10 mouse cellular contexts compared by ENCODE assay signal in genomic region chr2:17942528-17943387, GRCm38 (mm10). TPM values are rescaled to one million over a fixed set of nuclear protein-coding genes. Genes with fewer than 3 reads are reported as not detected.
DNase-seq lines count a peak whose midpoint lies in the region; ATAC-seq and TF ChIP-seq lines count a peak whose summit lies in the region.
"Had no signal": no experiment of that assay in that cellular context is flagged by ENCODE, and none has a peak within 500 bp of the region (broad histone marks: within the 10 kb centered on the region; RNA-seq: fewer than 3 reads in every experiment).

No protein-coding gene starts in this region.

- no peaks in the 10 kb centered on the region for H3K36me3 ChIP-seq in kidney, adult 2 months (ENCODE audit: control insufficient read depth, insufficient read depth, low read length)
- no peaks in the 10 kb centered on the region for H3K36me3 ChIP-seq in kidney, embryonic 15.5 days

- H3K4me3 ChIP-seq in kidney, adult 2 months (ENCODE audit: insufficient read depth, low read depth, low read length) = no peak overlapping the region
- H3K4me3 ChIP-seq in kidney, embryonic 15.5 days (replicated peaks) = no peak overlapping the region

- no peaks in the 10 kb centered on the region for H3K4me1 ChIP-seq in kidney, adult 2 months (ENCODE audit: control insufficient read depth, insufficient read depth, low read length)
- H3K4me1 ChIP-seq in kidney, embryonic 15.5 days = peaks cover 9% of the 10 kb centered on the region; the same call in 1 of the 2 replicates

- no peaks in the 10 kb centered on the region for H3K27me3 ChIP-seq in kidney, adult 2 months (replicated peaks; ENCODE audit: control insufficient read depth, insufficient read depth, low read length)
- H3K27me3 ChIP-seq in kidney, embryonic 15.5 days = no peaks in the 10 kb centered on the region

- ATAC-seq in kidney, embryonic 15.5 days (replicated peaks; ENCODE audit: low FRiP score) = no peak
- peak; percentile 57 for ATAC-seq in CD4-positive, CD25-positive, alpha-beta regulatory T cell, adult 4 months
- no peak for ATAC-seq in activated CD4-positive, CD25-positive, alpha-beta regulatory T cell, adult 4 months

- no peak overlapping the region for H3K4me2 ChIP-seq in kidney, embryonic 15.5 days
- H3K4me2 ChIP-seq: hindbrain, embryonic 14.5 days had no signal

- no peak for TF ChIP-seq POLR2A in kidney, adult 2 months (IDR thresholded peaks at IDR 0.05; ENCODE audit: low read depth, low read length)

- WGBS in kidney, adult 2 months = 78% methylated on average over 8 of the region's 8 CpGs
- 75% methylated on average over 8 of the region's 8 CpGs for WGBS in kidney, embryonic 15.5 days

- no peaks in the 10 kb centered on the region for H3K9me3 ChIP-seq in kidney, embryonic 15.5 days (replicated peaks)

- H3K27ac ChIP-seq in kidney, adult 2 months (ENCODE audit: insufficient read depth, low read depth, low read length) = no peak overlapping the region
- no peak overlapping the region for H3K27ac ChIP-seq in kidney, embryonic 15.5 days
- H3K27ac ChIP-seq: hindbrain, embryonic 14.5 days had no signal

- peak; percentile 21 for DNase-seq in kidney, adult 2 months
- peak; percentile 76 for DNase-seq in 416B (ENCODE audit: low read depth)
- peak; percentile 29 for DNase-seq in c-Kit-positive CD71-positive TER-119-positive erythroid progenitor cells, embryonic 14.5 days (ENCODE audit: low spot score)
- no peak for DNase-seq in spleen, postnatal 4 days (ENCODE audit: low spot score in 2 of 2)
- DNase-seq in heart, adult 18-20 months = no peak

- H3K9ac ChIP-seq in kidney, embryonic 15.5 days = no peak overlapping the region
- H3K9ac ChIP-seq: hindbrain, embryonic 14.5 days had no signal

- TF ChIP-seq CTCF in kidney, adult 2 months (conservative IDR thresholded peaks at IDR 0.05; ENCODE audit: insufficient read depth, insufficient read length, low read depth, low read length) = 0 out of 2 replicates have a peak, but pooled peaks have one; percentile 9

RNA-seq across cellular contexts. Expression of gene H2al2a, which starts 54.0 kb away (rescaled TPM):
- 0.41 TPM in 1 of 2 replicates, not detected in the other for polyA plus RNA-seq in kidney, adult 2 months (2012; rRNA removed)
- not detected in 2 replicates for polyA plus RNA-seq in kidney, embryonic 15.5 days (2015; fragmentation: Nextera tagmentation; extraction: Ambion mirVana)
- polyA plus RNA-seq in CD4-positive, CD25-positive, alpha-beta regulatory T cell, adult 4 months (2017; shearing (Covaris generic)) = not detected
- not detected for polyA plus RNA-seq in activated CD4-positive, CD25-positive, alpha-beta regulatory T cell, adult 4 months (2017; shearing (Covaris generic))
- not detected for total RNA-seq in heart, adult 18-20 months (2021)
- polyA plus RNA-seq: hindbrain, embryonic 14.5 days; limb, embryonic 14.5 days had no signal

Comparison
In these comparisons a context has a peak if more than half of its experiments do, and no peak if none do; other contexts are left out.
1. DNase-seq: peak in kidney, adult 2 months (single experiment), 416B (single experiment) and c-Kit-positive CD71-positive TER-119-positive erythroid progenitor cells, embryonic 14.5 days (single experiment); none in spleen, postnatal 4 days (0 of 2) and heart, adult 18-20 months (0 of 2).